In genomic region chr17:25911816-25912215, GRCm38 (mm10) we compare ENCODE assay signal across 10 mouse cellular contexts. TPM values are rescaled to one million over a fixed set of nuclear protein-coding genes. Genes with fewer than 3 reads are reported as not detected.
DNase-seq lines count a peak whose midpoint lies in the region; ATAC-seq and TF ChIP-seq lines count a peak whose summit lies in the region.
"Had no signal": no experiment of that assay in that cellular context is flagged by ENCODE, and none has a peak within 500 bp of the region (broad histone marks: within the 10 kb centered on the region; RNA-seq: fewer than 3 reads in every experiment).

No protein-coding gene starts in this region.

- no peaks in the 10 kb centered on the region for H3K9me3 ChIP-seq in liver, embryonic 12.5 days (replicated peaks)
- H3K9me3 ChIP-seq: hindbrain, embryonic 13.5 days; limb, embryonic 12.5 days had no signal

- ATAC-seq in liver, embryonic 12.5 days, result no peak

- TF ChIP-seq CTCF in heart, adult 2 months (IDR thresholded peaks at IDR 0.05), result no peak
- TF ChIP-seq CTCF in C2C12 (IDR thresholded peaks at IDR 0.05; ENCODE audit: control insufficient read depth, insufficient read depth, insufficient read length), result no peak
- TF ChIP-seq CTCF in cerebellum, adult 2 months (IDR thresholded peaks at IDR 0.05; ENCODE audit: borderline replicate concordance, insufficient read depth, low read depth, low read length), result no peak

- peaks cover 40% of the 10 kb centered on the region for H3K79me3 ChIP-seq in C2C12 (ENCODE audit: low read depth)

- H3K9ac ChIP-seq in heart, adult 2 months (ENCODE audit: low read depth, low read length), result no peak overlapping the region
- no peak overlapping the region for H3K9ac ChIP-seq in liver, embryonic 12.5 days
- H3K9ac ChIP-seq: hindbrain, embryonic 13.5 days; limb, embryonic 12.5 days had no signal

- no peak overlapping the region for H3K4me2 ChIP-seq in liver, embryonic 12.5 days
- H3K4me2 ChIP-seq: hindbrain, embryonic 13.5 days; limb, embryonic 12.5 days had no signal

- H3K27ac ChIP-seq in heart, adult 2 months, result peak overlapping the region; percentile 70
- H3K27ac ChIP-seq in cerebellum, adult 2 months (ENCODE audit: insufficient read depth, low read length), result peak overlapping the region; percentile 79
- H3K27ac ChIP-seq in liver, embryonic 12.5 days, result no peak overlapping the region
- H3K27ac ChIP-seq: hindbrain, embryonic 13.5 days; limb, embryonic 12.5 days had no signal

- intact Hi-C loops in heart, adult 2 months (cut with DNase I), result no loop called here

- peak; percentile 40 to 64 for DNase-seq in heart, adult 2 months
- no peak for DNase-seq in heart, postnatal 4 days
- DNase-seq in cerebellum, adult 2 months, result peak; percentile 83 to 92
- DNase-seq in kidney, postnatal 36 days, result peak; percentile 52 to 53
- DNase-seq in natural killer cell, adult 2 months (ENCODE audit: low spot score in 2 of 2), result no peak
- no peak for DNase-seq in embryo, embryonic 10.5 days (ENCODE audit: low spot score)

- TF ChIP-seq POLR2A in heart, adult 2 months (IDR thresholded peaks at IDR 0.05; ENCODE audit: insufficient read depth, low read depth, low read length), result no peak
- TF ChIP-seq POLR2A in cerebellum, adult 2 months (IDR thresholded peaks at IDR 0.05; ENCODE audit: borderline replicate concordance, insufficient read depth, low read length), result peak; percentile 21; the same call in 1 of the 2 replicates

- H3K4me1 ChIP-seq in heart, adult 2 months (ENCODE audit: control insufficient read depth, insufficient read depth, low read length), result peaks cover 19% of the 10 kb centered on the region
- peaks cover 36% of the 10 kb centered on the region for H3K4me1 ChIP-seq in cerebellum, adult 2 months (ENCODE audit: control insufficient read depth, insufficient read depth, low read length)
- H3K4me1 ChIP-seq in liver, embryonic 12.5 days, result peaks cover 37% of the 10 kb centered on the region
- H3K4me1 ChIP-seq: limb, embryonic 12.5 days had no signal

- peak; percentile 58; the same call in 1 of the 2 replicates for TF ChIP-seq EP300 in heart, adult 2 months (IDR thresholded peaks at IDR 0.05; ENCODE audit: insufficient read depth, low read depth, low read length)

- peaks cover 3% of the 10 kb centered on the region for H3K79me2 ChIP-seq in heart, adult 2 months (replicated peaks; ENCODE audit: control insufficient read depth, insufficient read depth, low read length)
- peaks cover 94% of the 10 kb centered on the region for H3K79me2 ChIP-seq in C2C12 (ENCODE audit: control insufficient read depth, insufficient read depth)

- H3K27me3 ChIP-seq in heart, adult 2 months (ENCODE audit: control insufficient read depth, insufficient read depth, low read length), result no peaks in the 10 kb centered on the region
- H3K27me3 ChIP-seq in C2C12 (ENCODE audit: control insufficient read depth, insufficient read depth, insufficient read length), result no peaks in the 10 kb centered on the region
- no peaks in the 10 kb centered on the region for H3K27me3 ChIP-seq in cerebellum, adult 2 months (ENCODE audit: control insufficient read depth, insufficient read depth, low read length)
- H3K27me3 ChIP-seq in liver, embryonic 12.5 days (replicated peaks), result no peaks in the 10 kb centered on the region
- H3K27me3 ChIP-seq: hindbrain, embryonic 13.5 days; limb, embryonic 12.5 days had no signal

- 73% methylated on average over 4 of the region's 4 CpGs for WGBS in heart, adult 2 months
- 25% methylated on average over 4 of the region's 4 CpGs for WGBS in cerebellum, adult 2 months
- 69% methylated on average over 4 of the region's 4 CpGs for WGBS in liver, embryonic 12.5 days (ENCODE audit: insufficient replicate concordance)

- no peaks in the 10 kb centered on the region; the same call in none of the 2 replicates for H3K36me3 ChIP-seq in heart, adult 2 months (ENCODE audit: control insufficient read depth, insufficient read depth, low read length)
- H3K36me3 ChIP-seq in C2C12 (ENCODE audit: control insufficient read depth, insufficient read depth), result peaks cover 1% of the 10 kb centered on the region
- H3K36me3 ChIP-seq in liver, embryonic 12.5 days, result peaks cover 3% of the 10 kb centered on the region; the same call in 1 of the 2 replicates

- H3K4me3 ChIP-seq in heart, adult 2 months, result no peak overlapping the region
- no peak overlapping the region for H3K4me3 ChIP-seq in C2C12 (ENCODE audit: insufficient read depth, poor library complexity, severe bottlenecking)
- H3K4me3 ChIP-seq in cerebellum, adult 2 months (replicated peaks; ENCODE audit: insufficient read depth, low read depth, low read length), result no peak overlapping the region
- H3K4me3 ChIP-seq in liver, embryonic 12.5 days, result no peak overlapping the region
- H3K4me3 ChIP-seq: hindbrain, embryonic 13.5 days; limb, embryonic 12.5 days had no signal

- peak overlapping the region; percentile 6 for H3ac ChIP-seq in C2C12 (ENCODE audit: control insufficient read depth, insufficient read length, low read depth)

TF ChIP-seq in C2C12, 6 proteins besides CTCF, POLR2A, EP300 and RAD21:
- TF ChIP-seq MYOD1 (IDR thresholded peaks at IDR 0.05; ENCODE audit: control insufficient read depth, insufficient read length, low read depth), result no peak
TF ChIP-seq in C2C12: peak in this region for 0.

RNA-seq across cellular contexts. Expression of gene Rab40c, which starts 7.7 kb away (rescaled TPM):
- total RNA-seq in heart, adult 2 months (2021), result 10 to 100 TPM; 15.2 to 17.6 TPM
- polyA plus RNA-seq in heart, adult 2 months (2012; rRNA removed), result 20.5 and 33.8 TPM in 2 replicates
- total RNA-seq in heart, postnatal 4 days (2021), result 10 to 100 TPM; 16.1 to 16.6 TPM
- 14.4 TPM for polyA plus RNA-seq in C2C12 (2012; fragmentation: generic; extraction: Trizol)
- 70.0 and 74.6 TPM in 2 replicates for polyA plus RNA-seq in cerebellum, adult 2 months (2012; rRNA removed)
- 9.9 and 11.8 TPM in 2 replicates for polyA plus RNA-seq in liver, embryonic 12.5 days (2016; fragmentation: Nextera tagmentation; extraction: Ambion mirVana)

RNA-seq across cellular contexts. Expression of gene Wfikkn1, which starts 31.2 kb away (rescaled TPM):
- under 1 TPM; 0.50 to 0.82 TPM for total RNA-seq in heart, adult 2 months (2021)
- 0.29 and 0.44 TPM in 2 replicates for polyA plus RNA-seq in heart, adult 2 months (2012; rRNA removed)
- total RNA-seq in heart, postnatal 4 days (2021), result 1 to 10 TPM in 1 of 2 experiments, under 1 TPM in 1; 0.70 to 1.1 TPM
- polyA plus RNA-seq in C2C12 (2012; fragmentation: generic; extraction: Trizol), result 0.34 TPM
- 0.95 and 1.1 TPM in 2 replicates for polyA plus RNA-seq in cerebellum, adult 2 months (2012; rRNA removed)
- 0.83 and 0.91 TPM in 2 replicates for polyA plus RNA-seq in liver, embryonic 12.5 days (2016; fragmentation: Nextera tagmentation; extraction: Ambion mirVana)

RNA-seq across cellular contexts. Expression of gene Pigq, which starts 32.9 kb away (rescaled TPM):
- total RNA-seq in heart, adult 2 months (2021), result 10 to 100 TPM; 40.8 to 48.7 TPM
- 74.7 and 115 TPM in 2 replicates for polyA plus RNA-seq in heart, adult 2 months (2012; rRNA removed)
- total RNA-seq in heart, postnatal 4 days (2021), result 10 to 100 TPM; 86.0 to 89.4 TPM
- polyA plus RNA-seq in C2C12 (2012; fragmentation: generic; extraction: Trizol), result 43.5 TPM
- 170 and 191 TPM in 2 replicates for polyA plus RNA-seq in cerebellum, adult 2 months (2012; rRNA removed)
- polyA plus RNA-seq in liver, embryonic 12.5 days (2016; fragmentation: Nextera tagmentation; extraction: Ambion mirVana), result 161 and 171 TPM in 2 replicates

RNA-seq across cellular contexts. Expression of gene Nhlrc4, which starts 32.9 kb away (rescaled TPM):
- total RNA-seq in heart, adult 2 months (2021), result under 1 TPM; 0.10 to 0.30 TPM
- polyA plus RNA-seq in heart, adult 2 months (2012; rRNA removed), result 0.15 and 2.8 TPM in 2 replicates
- total RNA-seq in heart, postnatal 4 days (2021), result not detected
- polyA plus RNA-seq in C2C12 (2012; fragmentation: generic; extraction: Trizol), result 0.46 TPM
- polyA plus RNA-seq in cerebellum, adult 2 months (2012; rRNA removed), result 1.9 and 2.5 TPM in 2 replicates
- polyA plus RNA-seq in liver, embryonic 12.5 days (2016; fragmentation: Nextera tagmentation; extraction: Ambion mirVana), result 5.0 and 7.3 TPM in 2 replicates
- polyA plus RNA-seq: hindbrain, embryonic 13.5 days had no signal

RNA-seq across cellular contexts. Expression of gene Mettl26, which starts 36.9 kb away (rescaled TPM):
- 10 to 100 TPM; 12.7 TPM for total RNA-seq in heart, adult 2 months (2021)
- polyA plus RNA-seq in heart, adult 2 months (2012; rRNA removed), result 24.8 and 30.5 TPM in 2 replicates
- 10 to 100 TPM; 10.8 to 11.7 TPM for total RNA-seq in heart, postnatal 4 days (2021)
- 25.0 TPM for polyA plus RNA-seq in C2C12 (2012; fragmentation: generic; extraction: Trizol)
- polyA plus RNA-seq in cerebellum, adult 2 months (2012; rRNA removed), result 110 and 116 TPM in 2 replicates
- polyA plus RNA-seq in liver, embryonic 12.5 days (2016; fragmentation: Nextera tagmentation; extraction: Ambion mirVana), result 52.3 and 53.5 TPM in 2 replicates

Comparison
In these comparisons a context has a peak if more than half of its experiments do, and no peak if none do; other contexts are left out.
1. DNase-seq: peak in heart, adult 2 months (2 of 2), cerebellum, adult 2 months (2 of 2) and kidney, postnatal 36 days (2 of 2); none in heart, postnatal 4 days (single experiment), natural killer cell, adult 2 months (0 of 2) and embryo, embryonic 10.5 days (single experiment).